Mouse (Mus musculus) ES-Bruce4 (cell line): ENCODE measurements around the gene Prkag3. TPM values are rescaled to one million over a fixed set of nuclear protein-coding genes. Genes with fewer than 3 reads are reported as not detected.

Experiments
- H3K27ac ChIP-seq: 2 replicates; pipeline ENCODE4 v1.5.1; 2012; ENCODE audit warnings: low read length, inconsistent platforms; ENCODE audit not compliant: insufficient read depth
- H3K27me3 ChIP-seq: 2 replicates; pipeline ENCODE4 v1.6.1; 2012; ENCODE audit warnings: mild to moderate bottlenecking, low read length, inconsistent platforms; ENCODE audit not compliant: control insufficient read depth, poor library complexity, insufficient read depth, severe bottlenecking
- H3K36me3 ChIP-seq: 2 replicates; pipeline ENCODE4 v1.6.1; 2012; ENCODE audit warnings: inconsistent platforms, mild to moderate bottlenecking, low read length, moderate library complexity; ENCODE audit not compliant: control insufficient read depth, poor library complexity, insufficient read depth, severe bottlenecking
- H3K4me1 ChIP-seq: one replicate; pipeline ENCODE4 v1.8.1; 2011; ENCODE audit warnings: low read length; ENCODE audit not compliant: control insufficient read depth, insufficient read depth
- H3K4me3 ChIP-seq: 2 replicates; pipeline ENCODE4 v1.5.1; 2011; ENCODE audit warnings: low read depth, mild to moderate bottlenecking, low read length
- H3K9ac ChIP-seq: 2 replicates; pipeline ENCODE4 v1.6.1; 2012; ENCODE audit warnings: low read depth, mild to moderate bottlenecking, inconsistent platforms; ENCODE audit not compliant: poor library complexity, severe bottlenecking
- H3K9me3 ChIP-seq: replicated peaks from 2 replicates; pipeline ENCODE4 v1.6.1; 2012; ENCODE audit warnings: mild to moderate bottlenecking, low read length, inconsistent platforms; ENCODE audit not compliant: control insufficient read depth, poor library complexity, insufficient read depth, severe bottlenecking
- CTCF ChIP-seq: IDR thresholded peaks from one replicate; pipeline ENCODE4 v1.8.1; 2011; ENCODE audit warnings: low read depth, low read length
- EP300 ChIP-seq: IDR thresholded peaks from 2 replicates; pipeline ENCODE4 v1.6.1; 2011; ENCODE audit warnings: low read depth, low read length; ENCODE audit not compliant: insufficient read depth
- POLR2A ChIP-seq: IDR thresholded peaks from one replicate; pipeline ENCODE4 v1.8.1; 2011; ENCODE audit warnings: low read length; ENCODE audit not compliant: insufficient read depth
- polyA plus RNA-seq: library from polyadenylated mRNA; stranded (reverse); fragments of >200 nt; gene quantifications from 2 replicates; pipeline ENCODE4 v1.2.4, GENCODE M21; 2011; ENCODE audit warnings: low read depth; ENCODE audit not compliant: missing spikeins, insufficient read depth, insufficient read length

Gene Prkag3
- 0.21 and 0.23 TPM in 2 replicates for polyA plus RNA-seq

DNA sequence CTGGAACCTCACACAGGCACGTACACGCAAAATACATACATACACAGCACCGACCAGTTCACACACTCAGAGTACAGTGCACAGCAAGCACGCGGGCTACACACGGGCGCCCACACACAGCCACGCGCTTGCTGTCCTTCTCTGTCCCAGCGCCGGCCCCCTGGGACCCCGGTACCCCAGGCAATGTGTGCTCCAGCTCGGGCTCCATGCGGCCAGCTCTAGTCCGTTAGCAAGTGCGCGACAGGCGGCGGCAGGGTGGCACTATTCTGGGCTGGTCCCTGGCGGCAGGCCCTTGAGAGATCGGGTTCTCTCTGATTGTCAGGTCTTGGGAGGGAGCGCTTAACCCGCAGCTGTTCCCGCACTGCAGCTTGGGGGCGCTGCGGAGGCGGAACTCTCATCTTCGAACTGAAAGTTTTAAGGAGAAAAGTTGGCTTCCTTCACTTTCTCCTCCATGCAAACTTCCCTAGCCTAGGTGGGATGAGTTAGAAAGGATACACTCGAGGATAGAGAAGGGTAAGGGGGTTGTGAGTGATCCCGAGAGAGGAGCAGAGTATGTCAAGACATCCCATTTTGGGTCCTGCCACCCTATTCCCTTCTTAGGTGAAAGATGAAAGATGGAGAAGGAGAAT is at the start of gene Prkag3:
Gene Prkag3 (minus strand): TSS at position 579 of the 629 bp plus-strand sequence.
- Histone ChIP-seq H3K9ac (no peak within 1 kb of the TSS; the same call in 1 of the 2 replicates), H3K27ac (no peak within 1 kb of the TSS), H3K4me1 (no peaks in the 10 kb centered on the region), H3K36me3 (no peaks in the 10 kb centered on the region), H3K27me3 (no peaks in the 10 kb centered on the region), H3K4me3 (peak within 1 kb of the TSS; percentile 45), H3K9me3 (no peaks in the 10 kb centered on the region)
- TF ChIP-seq CTCF: peak; percentile 79
- TF ChIP-seq POLR2A: no peak
- TF ChIP-seq EP300: no peak

DNA sequence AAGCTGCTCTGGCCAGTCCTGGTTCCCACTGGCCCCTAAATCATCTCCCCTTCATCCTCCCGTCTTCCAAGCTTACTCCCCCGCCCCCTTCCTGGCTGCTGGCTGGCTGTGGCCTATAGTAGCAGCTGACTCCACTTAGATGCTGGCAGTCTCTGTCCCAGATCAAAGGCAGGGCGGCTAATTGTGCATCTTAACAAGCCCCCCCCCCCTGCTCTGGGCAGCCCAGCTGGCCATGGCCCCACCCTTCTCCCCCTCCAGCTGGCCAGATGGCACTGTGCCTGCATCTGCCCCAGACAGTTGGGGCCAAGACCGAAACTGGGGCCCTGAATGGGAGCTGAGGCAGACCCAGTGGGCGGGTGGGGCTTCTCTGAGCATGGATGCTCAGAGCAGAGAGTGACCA is 48.4 kb upstream of the Prkag3 start:
- peaks cover 2% of the 10 kb centered on the region for H3K4me1 ChIP-seq
- H3K36me3 ChIP-seq: no peaks in the 10 kb centered on the region
- H3K9me3 ChIP-seq: no peaks in the 10 kb centered on the region
- H3K4me3 ChIP-seq: no peak overlapping the region
- H3K27me3 ChIP-seq: peaks cover 10% of the 10 kb centered on the region
- H3K9ac ChIP-seq: no peak overlapping the region
- no peak overlapping the region for H3K27ac ChIP-seq
- TF ChIP-seq EP300: no peak
- no peak for TF ChIP-seq CTCF
- no peak for TF ChIP-seq POLR2A

DNA sequence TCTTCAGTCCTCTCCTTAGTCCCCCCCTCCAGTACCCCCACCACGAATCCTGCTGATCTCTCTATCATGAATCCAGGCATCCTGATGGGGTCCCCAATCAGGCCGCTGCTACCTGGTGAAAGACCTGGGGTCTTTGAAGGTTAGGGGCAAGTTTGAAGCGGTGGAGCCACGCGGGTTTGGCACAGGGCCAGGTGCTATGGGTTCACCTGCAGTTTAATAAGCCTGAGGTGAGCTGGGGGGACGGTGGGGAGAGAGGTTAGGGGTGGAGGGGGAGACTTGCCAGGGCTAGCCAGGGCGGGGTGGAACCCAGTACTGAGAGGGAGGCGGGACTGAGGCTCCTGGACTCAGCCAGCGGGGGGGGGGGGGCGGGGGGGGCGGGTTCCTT is 46.1 kb upstream of the Prkag3 start:
- Histone ChIP-seq H3K27me3 (peaks cover 16% of the 10 kb centered on the region), H3K9ac (peak overlapping the region; percentile 63), H3K9me3 (no peaks in the 10 kb centered on the region), H3K27ac (no peak overlapping the region), H3K4me1 (peaks cover 2% of the 10 kb centered on the region), H3K36me3 (no peaks in the 10 kb centered on the region), H3K4me3 (peak overlapping the region; percentile 54)
- TF ChIP-seq CTCF (no peak), EP300 (no peak), POLR2A (no peak)

DNA sequence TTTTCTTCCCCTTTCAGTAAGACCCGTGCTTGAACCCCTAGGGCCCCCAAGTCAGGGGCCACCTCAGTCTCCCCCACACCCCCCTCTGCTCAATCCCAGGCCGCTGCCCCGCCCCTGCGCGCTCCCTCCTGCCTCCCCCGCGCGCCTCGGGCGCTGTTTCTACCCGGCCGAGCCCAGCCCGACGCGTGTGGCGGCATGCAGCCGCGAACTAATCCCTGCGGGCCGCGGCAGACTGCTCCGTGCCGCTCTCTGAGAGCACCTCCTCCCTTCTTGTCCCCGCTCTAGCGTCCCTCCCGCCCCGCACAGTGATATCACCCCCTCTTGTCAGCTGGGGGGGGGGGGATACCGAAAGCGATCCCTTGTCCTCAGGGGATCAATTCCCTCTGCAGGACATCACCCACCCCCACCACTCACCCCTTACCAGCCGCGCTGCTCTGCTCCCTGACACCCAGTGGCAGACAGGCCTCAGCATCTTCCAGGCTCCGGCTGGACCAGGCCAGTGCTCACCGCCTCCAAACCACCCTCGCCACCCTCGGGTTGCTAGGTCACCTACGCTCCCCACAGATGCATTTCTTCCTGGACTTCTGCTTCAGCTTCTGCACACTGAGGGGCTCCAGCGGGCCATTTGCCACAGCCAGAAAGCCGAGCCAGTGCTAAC is 45.6 kb upstream of the Prkag3 start:
- H3K36me3 ChIP-seq: no peaks in the 10 kb centered on the region
- no peak overlapping the region for H3K27ac ChIP-seq
- TF ChIP-seq EP300 (no peak), POLR2A (no peak), CTCF (no peak)
- H3K4me3 ChIP-seq: peak overlapping the region; percentile 54
- peak overlapping the region; percentile 63 for H3K9ac ChIP-seq
- H3K27me3 ChIP-seq: peaks cover 13% of the 10 kb centered on the region
- peaks cover 2% of the 10 kb centered on the region for H3K4me1 ChIP-seq
- H3K9me3 ChIP-seq: no peaks in the 10 kb centered on the region

DNA sequence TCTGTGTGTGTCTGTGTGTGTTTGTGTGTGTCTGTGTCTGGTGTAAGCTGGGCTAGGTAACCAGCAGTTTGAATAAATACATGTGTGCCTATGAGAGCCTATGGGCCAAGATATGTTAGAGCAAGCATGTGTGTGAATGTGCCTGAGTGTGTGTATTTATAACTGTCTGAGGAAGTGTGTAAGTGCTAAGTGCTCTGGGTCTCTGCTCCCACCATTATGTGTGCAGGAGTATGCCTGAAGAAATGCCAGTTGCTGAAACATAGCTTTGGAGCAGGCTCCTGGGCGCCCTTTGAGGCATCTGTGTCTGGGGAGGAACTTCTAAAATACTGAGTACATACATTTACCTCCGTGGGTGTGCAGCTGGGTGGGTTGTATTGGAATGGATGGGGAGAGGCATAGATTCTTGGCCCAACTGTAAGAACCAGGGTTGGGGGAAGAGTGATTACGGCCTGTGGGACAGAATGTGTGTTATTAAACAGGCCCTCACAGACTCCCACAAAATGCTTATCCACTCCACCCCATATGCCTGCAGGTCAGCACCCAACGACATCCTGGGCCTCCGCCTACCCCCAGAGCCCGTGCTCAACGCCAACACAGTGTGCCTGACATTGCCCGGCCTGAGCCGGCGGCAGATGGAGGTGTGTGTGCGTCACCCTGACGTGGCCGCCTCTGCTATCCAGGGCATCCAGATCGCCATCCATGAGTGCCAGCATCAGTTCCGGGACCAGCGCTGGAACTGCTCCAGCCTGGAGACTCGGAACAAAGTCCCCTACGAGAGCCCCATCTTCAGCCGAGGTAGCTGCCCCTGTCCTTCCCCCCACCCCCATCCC is 44.0 kb upstream of the Prkag3 start:
- Histone ChIP-seq H3K27ac (no peak overlapping the region), H3K27me3 (peaks cover 12% of the 10 kb centered on the region), H3K9ac (no peak overlapping the region), H3K4me3 (no peak overlapping the region), H3K4me1 (peaks cover 2% of the 10 kb centered on the region), H3K36me3 (no peaks in the 10 kb centered on the region), H3K9me3 (no peaks in the 10 kb centered on the region)
- TF ChIP-seq POLR2A (no peak), CTCF (no peak), EP300 (no peak)

DNA sequence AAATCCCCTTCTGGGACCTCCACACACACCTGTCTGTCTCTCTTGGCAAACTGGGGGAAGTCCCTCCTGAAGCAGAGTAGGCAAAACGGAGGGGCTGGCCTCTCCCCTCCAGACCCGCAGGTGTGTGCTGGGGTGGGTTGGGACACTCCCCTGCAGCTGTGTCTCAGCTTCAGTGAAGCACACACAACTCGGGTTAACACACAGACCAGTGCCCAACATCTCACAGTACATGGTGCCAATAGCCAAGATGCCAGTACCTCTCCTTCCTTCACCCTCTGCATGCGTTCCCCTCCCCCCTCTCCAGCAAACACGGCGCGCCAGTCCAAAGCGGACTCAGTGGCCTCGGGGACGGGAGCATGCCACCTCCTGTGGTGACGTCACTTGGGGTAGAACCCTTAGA is 42.2 kb upstream of the Prkag3 start, which contains the start of gene Wnt10a:
Gene Wnt10a (plus strand): TSS at position 268 of the 400 bp plus-strand sequence.
- H3K27ac ChIP-seq: no peak within 1 kb of the TSS
- no peak for TF ChIP-seq EP300
- TF ChIP-seq POLR2A: no peak
- no peak for TF ChIP-seq CTCF
- H3K9ac ChIP-seq: peak within 1 kb of the TSS; percentile 36
- no peaks in the 10 kb centered on the region for H3K9me3 ChIP-seq
- H3K4me1 ChIP-seq: peaks cover 2% of the 10 kb centered on the region
- H3K36me3 ChIP-seq: no peaks in the 10 kb centered on the region
- H3K4me3 ChIP-seq: 0 out of 2 replicates have a peak within 1 kb of the TSS, but pooled peaks have one; percentile 26
- H3K27me3 ChIP-seq: peaks cover 12% of the 10 kb centered on the region
